Mouse (Mus musculus): Measurements from ENCODE around the gene 4930430F08Rik. TPM values are rescaled to one million over a fixed set of nuclear protein-coding genes. Genes with fewer than 3 reads are reported as not detected.
A peak's percentile ranks its signal among the peaks of the same experiment; 100 is the strongest.
"Not testable (repeated sequence)": the region's sequence is repeated elsewhere in the genome, so short reads cannot be mapped to it uniquely, and the experiment has no call there.

4930430F08Rik gene
- total RNA-seq (2021), result 1 to 10 TPM; 2.3 to 3.4 TPM

- intact Hi-C loops (cut with DNase I), result no loop called here
These were observed at the start of gene 4930430F08Rik, which contains the start of gene 1700017N19Rik for GRCm38 (mm10) chr10:100590323-100590722. Gene 4930430F08Rik (minus strand): TSS chr10:100590423. Gene 1700017N19Rik (plus strand): TSS chr10:100590484.

GRCm38 (mm10) chr10:100629762-100630438 is 39.7 kb upstream of the 4930430F08Rik start:
- DNase-seq, result peak; percentile 50 to 57
- intact Hi-C loops (cut with DNase I), result loop anchor here (5.0 kb wide), 1 partner anchor 1812 kb away; no protein-coding TSS in a partner anchor

More at GRCm38 (mm10) chr10:100590323-100590722, at the start of gene 4930430F08Rik, which contains the start of gene 1700017N19Rik:
- no peak for DNase-seq

DNA sequence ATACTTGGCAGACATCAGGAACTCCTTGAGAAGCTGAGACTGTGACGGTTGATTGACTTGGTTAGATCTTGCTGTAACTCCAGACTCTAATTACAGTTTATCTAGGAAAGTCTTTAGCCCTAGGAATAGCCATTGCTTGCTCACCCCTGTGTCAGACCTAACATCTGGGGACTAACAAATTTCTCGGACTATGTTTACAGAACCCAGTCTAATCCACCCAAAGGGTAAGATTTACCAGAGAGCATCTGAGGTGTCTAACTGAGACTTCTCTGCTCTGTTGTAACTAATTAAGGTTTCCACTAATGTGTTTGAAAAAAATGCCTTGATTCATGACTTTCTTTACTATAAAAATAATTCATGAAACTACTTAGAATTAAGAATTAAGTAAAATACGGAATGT is 32.3 kb upstream of the 4930430F08Rik start:
- DNase-seq, result no peak
- intact Hi-C loops (cut with DNase I), result no loop called here

- no peak for DNase-seq
- intact Hi-C loops (cut with DNase I), result no loop called here
These were observed 29.8 kb upstream of the 4930430F08Rik start for GRCm38 (mm10) chr10:100620040-100620439.

GRCm38 (mm10) chr10:100619474-100619873 is 29.3 kb upstream of the 4930430F08Rik start:
- DNase-seq, result no peak

DNA sequence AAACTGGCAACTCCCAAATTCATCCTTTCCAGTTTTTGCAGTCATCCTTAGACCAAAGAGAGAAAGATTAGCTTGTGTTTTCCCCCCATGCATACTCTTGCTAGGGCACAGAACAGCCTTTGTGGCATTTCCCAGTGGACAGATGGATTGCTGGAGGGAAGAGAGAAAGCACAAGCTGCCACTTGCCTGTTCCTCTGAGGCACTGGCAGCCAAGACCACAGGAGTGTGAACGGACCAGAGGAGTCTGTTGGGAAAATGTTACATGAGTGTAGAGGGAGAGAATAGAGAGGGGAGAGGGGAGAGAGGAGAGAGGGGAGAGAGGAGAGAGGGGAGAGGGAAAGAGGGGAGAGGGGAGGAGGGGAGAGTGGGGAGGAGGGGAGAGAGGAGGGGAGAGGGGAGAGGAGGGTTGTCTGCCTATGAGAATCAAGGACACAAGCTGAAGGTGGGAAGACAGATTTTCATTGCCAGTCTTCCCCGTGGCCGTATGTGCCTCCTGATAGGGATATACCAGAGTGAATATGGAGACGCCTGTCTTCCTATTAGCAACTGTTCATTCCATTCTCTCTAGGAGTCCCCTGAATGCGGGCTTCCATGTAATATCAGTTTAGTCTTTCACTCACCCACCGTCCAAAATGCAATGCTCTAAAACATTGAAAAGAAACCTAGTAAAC is 27.1 kb upstream of the 4930430F08Rik start:
- no peak for DNase-seq
- intact Hi-C loops (cut with DNase I), result no loop called here

More at GRCm38 (mm10) chr10:100619474-100619873, 29.3 kb upstream of the 4930430F08Rik start:
- intact Hi-C loops (cut with DNase I), result no loop called here

DNA sequence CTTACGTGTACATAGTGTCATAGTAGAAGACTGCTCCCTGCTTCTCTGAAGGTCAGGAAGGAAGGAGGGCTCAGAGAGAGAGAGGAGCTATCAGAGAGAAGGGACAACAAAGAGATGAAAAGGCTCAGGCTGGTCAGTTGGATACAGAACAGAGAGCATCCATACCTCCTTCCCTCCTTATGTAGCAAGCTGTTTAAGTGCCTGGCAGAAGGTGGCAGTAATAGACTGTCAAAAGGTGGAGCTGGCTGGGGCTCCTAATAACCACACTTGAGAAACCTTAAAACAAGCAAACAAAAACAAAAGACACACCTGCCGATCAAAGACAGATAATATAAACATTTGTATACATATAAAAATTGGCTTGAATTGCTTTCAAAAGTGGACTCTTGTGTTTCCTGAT is 14.0 kb upstream of the 4930430F08Rik start:
- intact Hi-C loops (cut with DNase I), result no loop called here
- DNase-seq, result no peak

- DNase-seq, result no peak
- intact Hi-C loops (cut with DNase I), result no loop called here
These were observed 13.3 kb upstream of the 4930430F08Rik start for GRCm38 (mm10) chr10:100603511-100603910.

DNA sequence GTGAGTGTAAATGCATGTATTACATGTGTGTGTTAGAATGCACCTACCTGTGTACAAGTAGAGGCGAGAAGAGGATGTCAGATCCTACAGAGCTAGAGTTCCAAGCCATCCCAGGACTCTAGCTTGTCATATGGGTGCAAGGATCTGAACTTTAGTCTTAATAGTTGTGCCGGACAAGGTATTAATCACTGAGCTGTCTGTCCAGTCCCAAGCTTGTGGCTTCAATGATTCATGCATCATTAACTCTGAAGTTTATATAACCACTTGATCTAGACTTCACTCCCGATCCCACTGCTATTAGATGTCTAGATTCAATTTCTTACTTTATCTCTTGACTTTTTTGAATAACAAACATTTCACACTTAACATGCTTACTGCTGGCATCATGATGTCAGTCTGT is 8.1 kb upstream of the 4930430F08Rik start:
- no peak for DNase-seq
- intact Hi-C loops (cut with DNase I), result no loop called here

DNA sequence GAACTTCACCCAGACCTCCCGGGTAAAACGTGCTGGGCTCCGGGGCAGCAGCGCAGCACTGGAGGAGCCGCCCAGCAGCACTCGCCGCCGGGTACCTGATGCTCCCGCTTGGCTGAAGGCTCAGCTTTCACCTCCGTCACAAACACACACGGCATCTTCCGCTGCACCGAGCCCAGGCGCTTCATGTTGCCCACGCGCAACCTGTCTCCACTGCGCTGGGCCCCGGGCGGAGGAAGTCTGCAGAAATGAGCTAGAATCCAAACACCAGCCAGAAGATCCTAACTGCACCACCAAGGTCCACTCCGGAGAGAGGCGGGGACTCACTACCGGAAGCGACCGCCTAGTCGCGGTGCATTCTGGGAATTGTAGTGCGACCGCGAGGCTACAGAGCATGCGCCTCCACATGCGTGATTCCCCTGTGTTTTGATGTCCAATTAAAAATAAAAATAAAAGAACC is 1.3 kb downstream of the 4930430F08Rik start:
- intact Hi-C loops (cut with DNase I), result loop anchor here (5.0 kb wide), 1 partner anchor 102 kb away; the partner anchor contains the start of genes Cep290 and Tmtc3

DNA sequence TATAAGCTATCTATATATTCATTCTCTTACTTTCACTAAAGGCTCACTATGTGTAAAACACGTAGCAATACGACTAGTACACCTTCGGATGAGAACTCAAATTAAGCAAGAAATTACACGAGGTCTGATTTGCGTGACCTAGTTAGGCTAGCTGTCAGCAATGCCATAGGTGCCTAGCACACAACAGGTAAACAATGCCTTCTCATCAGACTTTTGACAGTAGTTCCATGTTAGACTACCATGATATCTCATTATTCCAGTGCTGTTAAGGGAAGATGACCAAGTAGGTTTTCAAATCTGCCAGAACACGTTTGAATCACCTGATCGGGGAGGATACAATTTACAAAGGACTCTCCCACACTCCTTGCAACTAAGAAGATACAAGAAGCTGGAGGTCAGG is 1.7 kb downstream of the 4930430F08Rik start:
- no peak for DNase-seq
- intact Hi-C loops (cut with DNase I), result loop anchor here (5.0 kb wide), 1 partner anchor 101 kb away; the partner anchor contains the start of genes Cep290 and Tmtc3

More for the DNA sequence above, 1.3 kb downstream of the 4930430F08Rik start:
- DNase-seq, result peak; percentile 92 to 95

DNA sequence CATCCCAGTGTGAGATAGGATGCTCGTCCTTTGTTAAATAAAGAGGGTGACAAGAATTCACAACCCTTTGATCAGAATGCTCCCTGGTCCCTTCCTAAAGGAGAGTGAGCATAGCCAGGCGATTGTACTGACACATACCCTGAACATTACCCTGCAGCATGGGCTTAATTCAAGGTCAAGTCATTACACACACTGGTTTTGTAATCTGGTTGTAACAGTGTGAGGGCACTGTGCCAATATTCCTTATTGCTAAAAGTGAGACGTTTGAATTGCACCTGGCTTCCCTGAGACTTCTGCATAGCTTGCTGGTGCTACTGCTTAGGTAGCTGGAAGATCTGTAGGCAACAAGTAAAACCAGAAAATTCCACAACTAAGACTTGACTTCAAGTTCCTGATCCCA is 6.0 kb downstream of the 4930430F08Rik start:
- DNase-seq, result no peak
- intact Hi-C loops (cut with DNase I), result no loop called here

DNA sequence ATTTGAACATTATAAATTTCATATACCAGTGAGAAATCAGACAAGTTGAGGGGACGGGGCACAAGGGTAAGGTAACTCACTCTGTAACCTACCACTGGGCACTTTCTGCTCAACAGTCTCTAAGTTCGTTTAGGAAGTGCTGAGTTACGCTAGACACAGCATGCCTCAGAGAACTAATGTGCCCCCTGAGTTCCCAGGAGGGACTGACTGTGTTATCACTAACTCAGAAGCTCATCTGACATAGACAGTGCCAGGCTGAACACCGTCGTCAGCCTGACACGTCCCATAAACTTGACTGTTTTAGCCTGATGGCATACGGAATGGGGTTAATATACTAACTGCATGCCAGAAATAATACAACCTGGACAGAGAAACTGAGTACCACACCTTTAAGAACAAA is 14.9 kb downstream of the 4930430F08Rik start:
- intact Hi-C loops (cut with DNase I), result no loop called here
- DNase-seq, result no peak

GRCm38 (mm10) chr10:100574505-100575149 is 15.6 kb downstream of the 4930430F08Rik start:
- intact Hi-C loops (cut with DNase I), result no loop called here

GRCm38 (mm10) chr10:100571707-100572106 is 18.5 kb downstream of the 4930430F08Rik start:
- intact Hi-C loops (cut with DNase I), result no loop called here
- no peak for DNase-seq

More at GRCm38 (mm10) chr10:100574505-100575149, 15.6 kb downstream of the 4930430F08Rik start:
- DNase-seq, result no peak

DNA sequence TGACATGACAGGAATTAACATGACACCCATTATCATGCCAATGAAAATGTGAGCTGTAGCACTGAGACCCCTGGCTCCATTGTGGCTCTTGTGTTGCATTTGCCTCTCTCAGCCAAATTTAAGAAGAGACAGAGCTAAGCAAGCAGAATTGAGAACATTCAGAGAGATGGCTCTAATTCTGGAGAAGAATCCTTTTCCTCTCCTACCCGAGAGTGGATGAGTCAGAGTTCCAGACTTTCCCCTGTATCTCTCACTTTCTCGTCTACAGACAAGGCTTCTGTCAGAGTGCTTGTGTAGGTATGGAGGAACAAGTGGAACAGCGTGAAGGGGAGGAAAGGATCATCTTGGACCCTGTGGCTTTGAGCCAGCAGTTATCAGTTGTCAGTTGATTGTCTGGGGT is 26.1 kb downstream of the 4930430F08Rik start:
- DNase-seq, result no peak
- intact Hi-C loops (cut with DNase I), result no loop called here

DNA sequence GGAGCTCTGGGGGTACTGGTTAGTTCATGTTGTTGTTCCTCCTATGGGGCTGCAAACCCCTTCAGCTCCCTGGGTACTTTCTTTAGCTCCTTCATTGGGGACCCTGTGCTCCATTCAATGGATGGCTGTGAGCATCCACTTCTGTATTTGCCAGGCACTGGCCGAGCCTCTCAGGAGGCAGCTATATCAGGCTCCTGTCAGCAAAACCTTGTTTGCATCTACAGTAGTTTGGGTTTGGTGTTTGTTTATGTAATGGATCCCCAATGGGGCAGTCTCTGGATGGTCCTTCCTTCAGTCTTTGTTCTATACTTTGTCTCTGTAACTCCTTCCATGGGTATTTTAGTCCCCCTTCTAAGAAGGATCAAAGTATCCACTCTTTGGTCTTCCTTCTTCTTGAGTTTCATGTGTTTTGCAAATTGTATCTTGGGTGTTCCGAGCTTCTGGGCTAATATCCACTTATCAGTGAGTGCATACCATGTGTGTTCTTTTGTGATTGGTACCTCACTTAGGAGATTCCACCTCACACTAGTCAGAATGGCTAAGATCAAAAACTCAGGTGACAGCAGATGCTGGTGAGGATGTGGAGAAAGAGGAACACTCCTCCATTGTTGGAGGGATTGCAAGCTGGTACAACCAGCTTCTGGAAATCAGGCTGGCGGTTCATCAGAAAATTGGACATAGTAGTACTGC is 29.9 kb downstream of the 4930430F08Rik start:
- DNase-seq; intact Hi-C loops (cut with DNase I): not testable (repeated sequence)

DNA sequence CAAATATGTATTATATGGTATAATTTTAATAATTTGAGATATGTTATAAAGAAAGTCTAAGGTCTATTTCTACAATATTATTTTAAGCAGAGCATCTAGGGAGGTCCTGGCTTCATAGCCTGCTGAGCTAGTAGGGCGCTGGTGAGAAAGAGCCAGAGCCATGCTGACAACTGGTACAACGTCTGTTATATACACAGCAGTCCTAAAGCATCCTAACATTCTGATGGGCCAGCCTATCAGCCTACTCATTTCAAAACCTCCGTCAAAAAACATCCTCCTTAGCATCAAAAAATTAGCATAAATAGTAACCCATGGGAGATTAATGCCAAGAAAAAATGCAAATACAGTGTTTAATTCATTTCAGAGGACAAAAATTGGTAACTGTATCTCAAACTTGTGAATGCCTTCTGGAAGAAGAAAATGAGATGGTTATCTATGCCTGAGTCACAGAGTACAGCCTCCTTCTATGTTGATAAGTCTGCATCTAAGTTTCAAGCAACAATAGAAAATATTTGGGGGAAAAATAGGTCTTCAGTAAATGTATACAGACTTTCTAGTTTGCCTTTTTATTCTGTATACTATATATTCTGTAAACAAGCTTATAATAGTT is 33.6 kb downstream of the 4930430F08Rik start:
- intact Hi-C loops (cut with DNase I), result no loop called here
- DNase-seq, result no peak

DNA sequence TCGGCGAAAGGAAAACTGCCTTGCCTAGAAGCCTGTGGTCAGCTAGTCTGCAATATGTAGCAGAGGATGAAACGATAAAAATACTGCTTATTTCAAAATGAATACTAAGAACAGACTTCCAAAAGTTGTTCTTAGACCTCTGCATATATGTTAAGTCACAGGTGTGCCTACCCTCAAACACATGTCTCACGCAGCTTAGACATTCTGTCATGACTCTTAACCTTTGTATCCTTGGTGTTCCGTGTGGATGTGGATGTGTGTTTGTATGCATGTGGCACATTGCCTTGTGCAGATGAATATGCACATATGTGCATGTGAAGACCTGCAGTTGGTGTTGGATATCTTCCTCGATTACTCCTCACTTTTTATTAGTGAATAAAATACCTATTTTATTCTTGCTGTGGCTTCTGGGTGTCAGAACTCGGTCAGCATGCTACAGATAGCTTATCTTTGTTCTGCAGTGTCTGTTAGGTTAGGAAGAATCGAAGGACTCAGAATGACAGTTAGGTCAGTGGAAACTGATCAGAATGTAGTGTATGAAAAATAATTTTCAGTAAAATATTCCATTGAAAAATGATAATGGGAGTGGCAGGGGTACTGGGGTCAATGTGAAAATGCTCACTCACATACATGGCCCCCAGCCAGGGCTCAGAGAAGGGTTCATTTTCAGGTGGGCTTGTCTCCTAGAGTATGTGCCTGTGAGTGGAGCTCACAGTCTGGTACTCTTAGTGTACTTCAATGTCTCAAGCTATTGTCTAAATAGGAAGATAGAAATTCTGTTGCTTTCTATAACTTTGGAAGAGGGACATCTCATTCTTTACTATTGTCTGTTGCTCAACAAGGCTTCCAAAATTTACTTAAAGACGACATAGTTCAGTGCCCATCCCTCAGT is 65.5 kb downstream of the 4930430F08Rik start:
- DNase-seq, result no peak
- intact Hi-C loops (cut with DNase I), result no loop called here

All from heart, postnatal 10 days (tissue).